In genomic region chrX:109119829-109120826, GRCm38 (mm10) we compare ENCODE assay signal across 11 mouse cellular contexts. TPM values are rescaled to one million over a fixed set of nuclear protein-coding genes. Genes with fewer than 3 reads are reported as not detected.
DNase-seq lines count a peak whose midpoint lies in the region; ATAC-seq lines count a peak whose summit lies in the region.
"Had no signal": no experiment of that assay in that cellular context is flagged by ENCODE, and none has a peak within 500 bp of the region (broad histone marks: within the 10 kb centered on the region; RNA-seq: fewer than 3 reads in every experiment).

No protein-coding gene starts in this region.

- no peaks in the 10 kb centered on the region for H3K36me3 ChIP-seq in midbrain, embryonic 15.5 days (replicated peaks)
- H3K36me3 ChIP-seq: midbrain, embryonic 12.5 days had no signal

- peak; percentile 55 for ATAC-seq in activated CD4-positive, CD25-positive, alpha-beta regulatory T cell, adult 4 months
- ATAC-seq in midbrain, embryonic 15.5 days (replicated peaks), result no peak

- H3K4me1 ChIP-seq in midbrain, embryonic 15.5 days, result no peaks in the 10 kb centered on the region
- H3K4me1 ChIP-seq: midbrain, embryonic 12.5 days had no signal

- no peak overlapping the region for H3K4me3 ChIP-seq in midbrain, embryonic 15.5 days
- H3K4me3 ChIP-seq: left cerebral cortex, adult 2 months; midbrain, embryonic 12.5 days had no signal

- WGBS in midbrain, embryonic 15.5 days, result 87% methylated on average over 14 of the region's 14 CpGs

- no peak overlapping the region for H3K9ac ChIP-seq in midbrain, embryonic 15.5 days
- H3K9ac ChIP-seq: midbrain, embryonic 12.5 days had no signal

- DNase-seq in heart, adult 9 months (ENCODE audit: low spot score in 2 of 2), result peak; percentile 28 to 56
- no peak for DNase-seq in heart, postnatal 14 days
- DNase-seq in CD4-positive helper T cell, adult 2 months (ENCODE audit: low read depth, low spot score), result peak; percentile 37
- peak; percentile 30 for DNase-seq in lung, postnatal 10 days
- DNase-seq in layer of hippocampus, adult 9-10 months (ENCODE audit: low spot score), result no peak
- DNase-seq: kidney, adult 8-10 months had no signal

- intact Hi-C loops in heart, postnatal 14 days (cut with DNase I), result no loop called here

- no peaks in the 10 kb centered on the region for H3K9me3 ChIP-seq in midbrain, embryonic 15.5 days
- H3K9me3 ChIP-seq: midbrain, embryonic 12.5 days had no signal

- no peak overlapping the region for H3K27ac ChIP-seq in midbrain, embryonic 15.5 days
- H3K27ac ChIP-seq: left cerebral cortex, adult 2 months; midbrain, embryonic 12.5 days had no signal

- no peaks in the 10 kb centered on the region for H3K27me3 ChIP-seq in midbrain, embryonic 15.5 days (replicated peaks)
- H3K27me3 ChIP-seq: midbrain, embryonic 12.5 days had no signal

- H3K4me2 ChIP-seq in midbrain, embryonic 15.5 days, result no peak overlapping the region
- H3K4me2 ChIP-seq: liver, embryonic 11.5 days; midbrain, embryonic 12.5 days had no signal

RNA-seq across cellular contexts. Expression of gene Sh3bgrl, which starts 25.0 kb away (rescaled TPM):
- total RNA-seq in heart, postnatal 14 days (2021), result 10 to 100 TPM; 39.6 to 49.5 TPM
- 100 to 1,000 TPM; 280 to 290 TPM for polyA plus RNA-seq in activated CD4-positive, CD25-positive, alpha-beta regulatory T cell, adult 4 months (2017; shearing (Covaris generic))
- 181 and 195 TPM in 2 replicates for polyA plus RNA-seq in midbrain, embryonic 15.5 days (2015; fragmentation: Nextera tagmentation; extraction: Ambion mirVana)

Comparison
In these comparisons a context has a peak if more than half of its experiments do, and no peak if none do; other contexts are left out.
1. DNase-seq: peak in heart, adult 9 months (2 of 2), CD4-positive helper T cell, adult 2 months (single experiment) and lung, postnatal 10 days (single experiment); none in heart, postnatal 14 days (0 of 2) and layer of hippocampus, adult 9-10 months (single experiment).